Mouse (Mus musculus): Measurements from ENCODE around the gene Rtl10.

DNA sequence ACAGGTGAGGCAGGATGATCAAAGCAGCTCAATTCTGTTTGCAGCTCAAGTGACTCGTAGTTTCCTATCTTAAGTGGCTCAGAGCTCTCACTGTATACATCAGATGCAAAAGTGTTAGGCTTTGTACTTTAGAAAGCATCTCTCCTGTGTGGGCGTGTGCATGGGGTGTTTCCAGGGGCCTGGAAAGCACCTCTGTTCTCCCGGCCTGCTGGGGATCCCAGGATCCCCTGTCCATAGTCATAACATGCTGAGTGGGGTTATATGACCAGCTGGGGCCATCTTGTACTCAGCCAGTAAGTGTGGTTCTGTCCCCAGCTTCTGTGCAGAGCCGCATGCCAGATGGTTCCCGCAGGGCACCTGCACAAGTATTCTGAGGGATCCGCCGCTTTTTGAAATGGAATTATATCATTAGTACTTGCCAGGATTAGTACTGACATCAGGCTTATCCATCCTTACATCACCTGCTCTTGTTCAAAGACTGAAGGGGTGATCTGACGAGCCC lies 46.3 kb upstream of the Rtl10 start:
- no peak for TF ChIP-seq POLR2A (IDR thresholded peaks at IDR 0.05; ENCODE audit: low read depth, low read length)
- TF ChIP-seq CTCF (IDR thresholded peaks at IDR 0.05; ENCODE audit: extremely low read depth, insufficient read length, insufficient replicate concordance, low read depth, low read length), result no peak

All from small intestine, adult 2 months (tissue).